Mouse (Mus musculus): ENCODE data around the gene Plekhj1.

The Plekhj1 gene

DNA sequence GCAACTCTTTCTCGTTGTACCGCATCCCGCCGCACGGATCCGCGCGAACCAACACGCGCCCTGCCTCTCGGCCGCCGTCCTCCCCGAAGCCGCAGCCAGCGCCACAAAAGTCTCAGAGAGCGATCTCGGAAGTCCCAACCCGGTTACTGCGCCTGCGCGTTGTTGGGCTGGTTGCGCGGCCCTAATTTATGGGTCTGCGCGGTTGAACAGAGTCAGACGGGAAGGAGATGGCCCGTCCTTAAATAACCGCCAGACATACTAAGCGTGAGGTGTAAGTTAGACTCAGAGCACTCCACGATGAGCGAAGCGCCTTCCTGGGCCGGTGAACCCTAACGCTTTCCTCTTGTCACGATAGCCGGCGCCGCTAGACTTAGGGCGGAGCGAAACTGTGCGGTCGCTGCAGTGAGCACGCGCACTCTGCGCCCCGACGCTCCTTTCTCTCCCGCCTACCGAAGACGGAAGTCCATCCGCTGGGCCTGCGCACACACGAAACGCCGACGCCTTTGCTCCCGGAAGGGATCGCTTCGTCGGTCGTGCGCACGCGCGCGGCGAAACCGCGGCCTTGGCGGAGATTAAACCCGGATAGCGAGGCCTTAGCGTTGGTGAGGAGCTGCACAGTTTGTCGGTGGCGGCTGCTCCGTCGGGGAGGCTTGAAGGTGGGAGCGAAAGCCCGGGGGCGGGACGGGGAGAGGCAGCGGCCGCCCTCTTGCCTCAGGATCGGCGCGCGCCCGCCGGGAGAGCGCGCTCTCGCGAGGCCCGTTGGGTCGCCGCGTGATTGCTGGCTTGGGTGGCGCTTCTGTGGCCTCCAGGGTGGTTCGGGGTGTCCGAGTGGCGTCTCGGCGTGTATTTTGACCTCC lies at the start of gene Plekhj1, which contains the start of gene Sf3a2:
Gene Plekhj1 (minus strand): TSS at position 477 of the 857 bp plus-strand sequence.
Gene Sf3a2 (plus strand): TSS at position 49 of the 857 bp plus-strand sequence.
- in situ Hi-C loops (cut with MboI, MseI): no loop called here

DNA sequence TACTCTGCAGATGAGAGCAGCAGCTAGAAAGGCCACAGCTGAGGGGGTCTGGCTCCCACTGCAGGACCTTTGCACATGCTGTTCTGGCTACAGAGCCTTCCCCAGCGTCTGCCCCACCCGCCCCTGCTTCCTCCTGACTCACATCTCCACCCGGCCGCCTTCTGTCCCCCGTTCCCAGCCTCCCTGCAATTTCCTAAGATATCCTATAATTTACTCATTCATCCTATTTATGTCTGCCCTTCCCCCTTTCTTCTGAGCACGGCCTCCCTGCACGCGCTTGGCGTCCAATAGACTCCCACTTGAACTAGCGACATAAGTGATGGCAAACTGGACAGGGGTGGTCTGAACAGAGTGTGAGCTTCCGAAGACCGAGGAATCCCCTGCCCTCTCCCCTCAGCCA lies 47.3 kb upstream of the Plekhj1 start:
- in situ Hi-C loops (cut with MboI, MseI): no loop called here

DNA sequence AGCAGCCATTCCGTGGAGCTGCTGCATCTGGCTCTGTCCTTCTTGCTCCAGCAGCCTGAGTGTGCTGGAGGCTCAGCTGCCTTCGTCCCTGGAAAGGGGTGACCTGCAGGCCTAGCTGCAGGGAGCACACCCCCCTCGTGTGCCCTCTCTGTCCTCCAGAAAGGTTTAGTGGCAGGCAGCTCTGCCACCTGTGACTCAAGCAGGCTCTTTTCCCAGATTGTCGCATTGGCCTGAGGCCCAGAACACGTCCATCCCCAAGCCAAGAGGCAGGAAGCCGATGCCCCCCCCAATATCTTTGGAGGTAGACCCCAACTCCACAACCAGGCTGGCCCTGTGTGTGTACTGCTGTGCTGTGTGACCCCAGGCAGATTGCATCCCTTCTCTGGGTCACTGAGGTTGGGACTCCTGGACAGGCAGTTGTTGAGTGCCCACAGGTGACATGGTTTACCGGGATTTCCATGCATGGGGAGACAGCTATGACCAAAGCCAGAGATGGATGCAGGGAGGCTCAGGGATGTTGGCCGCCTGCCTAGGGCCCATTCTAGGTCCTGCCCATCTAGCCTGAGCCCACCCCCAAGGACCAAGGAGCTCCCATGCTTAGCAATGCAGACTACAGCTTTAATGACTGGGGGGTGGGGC lies 46.7 kb upstream of the Plekhj1 start:
- in situ Hi-C loops (cut with MboI, MseI): no loop called here

DNA sequence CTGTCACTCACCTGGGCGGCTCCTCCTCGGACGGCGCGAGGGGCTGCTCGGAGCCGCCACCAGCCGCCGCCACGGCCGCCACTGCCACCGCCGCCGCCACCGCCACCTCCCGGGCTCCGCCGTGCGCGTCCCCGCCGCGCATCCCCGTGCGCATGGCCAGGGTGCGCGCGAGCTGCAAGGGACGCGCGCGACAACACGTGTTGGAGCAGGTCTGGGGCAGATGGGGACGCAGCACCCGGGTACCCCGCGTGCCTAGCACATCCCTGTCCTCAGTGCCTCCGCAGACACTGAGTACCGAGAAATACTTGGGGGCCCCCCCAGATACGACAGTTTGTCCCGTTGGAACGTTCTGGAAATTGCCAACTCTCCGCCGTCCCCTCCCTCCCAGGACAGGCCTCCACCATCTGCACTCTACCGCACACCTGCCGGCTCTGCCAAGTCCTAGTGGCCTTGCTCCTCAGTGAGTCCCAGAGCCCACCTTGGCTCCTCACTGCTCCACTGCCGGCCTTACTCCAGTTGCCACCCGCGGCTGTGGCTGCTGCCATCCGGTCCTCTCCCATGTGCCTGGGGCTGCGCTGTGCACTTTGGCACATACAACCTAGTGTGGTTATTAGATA lies 45.6 kb upstream of the Plekhj1 start, which contains the start of gene Lingo3:
Gene Lingo3 (minus strand): TSS at position 109 of the 617 bp plus-strand sequence.
- in situ Hi-C loops (cut with MboI, MseI): no loop called here

DNA sequence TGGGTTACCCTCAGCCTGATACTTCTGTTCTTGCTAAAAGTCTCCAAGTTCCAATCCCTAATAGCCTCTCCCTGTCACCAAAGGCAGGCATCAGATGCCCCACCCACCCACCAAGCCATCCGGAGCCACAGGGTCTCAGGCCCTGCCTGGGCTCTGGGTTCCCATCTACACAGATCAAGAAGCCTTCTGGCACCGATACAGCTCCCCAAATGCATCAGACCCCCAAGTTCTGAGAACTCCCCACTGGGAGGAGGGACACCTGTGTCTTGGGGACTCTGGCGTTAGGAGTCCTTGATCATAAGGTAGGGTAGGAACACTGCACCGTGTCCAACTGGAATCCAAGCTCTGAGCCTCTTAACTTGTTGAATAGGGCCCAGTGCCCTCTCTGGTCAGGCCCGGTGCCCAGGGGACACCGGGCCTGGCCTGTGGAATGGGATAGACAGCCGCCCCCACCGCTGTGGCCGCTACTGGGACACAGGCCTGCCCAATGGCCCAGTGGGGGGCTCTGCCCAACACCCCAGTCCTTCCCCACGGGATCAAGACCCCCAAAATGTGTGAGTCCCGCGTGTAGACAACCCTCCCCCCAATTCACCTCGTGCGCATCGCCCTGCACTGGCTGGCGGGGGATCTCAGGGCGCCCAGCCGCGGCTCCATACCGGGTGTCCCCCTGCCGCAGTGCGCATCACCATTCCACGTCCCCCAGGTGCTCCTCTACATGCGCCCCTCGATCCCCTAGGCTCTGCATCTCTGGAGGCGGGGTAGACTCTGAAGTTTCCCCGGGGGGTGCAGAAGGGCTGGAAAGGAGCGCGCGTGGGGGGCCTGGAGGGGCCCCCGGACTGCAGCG lies 44.9 kb upstream of the Plekhj1 start:
- in situ Hi-C loops (cut with MboI, MseI): no loop called here

DNA sequence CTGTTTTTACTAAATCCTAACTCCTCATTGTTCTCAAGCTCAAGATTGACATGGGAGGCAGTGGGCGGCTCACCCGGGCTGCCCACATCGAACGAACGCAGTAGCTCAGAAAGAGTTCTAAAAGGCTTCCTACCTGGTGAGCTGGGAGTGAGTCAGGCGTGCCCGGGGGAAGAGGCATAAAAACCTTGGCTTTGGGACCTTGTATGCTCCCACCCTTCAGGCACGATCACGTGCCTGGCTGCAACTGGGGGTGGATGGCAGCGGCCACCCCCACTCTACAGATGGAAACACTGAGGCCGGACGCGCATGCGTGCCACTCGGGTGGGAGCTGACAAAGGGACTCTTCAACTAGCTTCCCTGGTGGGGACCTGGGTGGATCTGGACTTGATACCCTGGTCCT lies 43.9 kb upstream of the Plekhj1 start:
- in situ Hi-C loops (cut with MboI, MseI): no loop called here

DNA sequence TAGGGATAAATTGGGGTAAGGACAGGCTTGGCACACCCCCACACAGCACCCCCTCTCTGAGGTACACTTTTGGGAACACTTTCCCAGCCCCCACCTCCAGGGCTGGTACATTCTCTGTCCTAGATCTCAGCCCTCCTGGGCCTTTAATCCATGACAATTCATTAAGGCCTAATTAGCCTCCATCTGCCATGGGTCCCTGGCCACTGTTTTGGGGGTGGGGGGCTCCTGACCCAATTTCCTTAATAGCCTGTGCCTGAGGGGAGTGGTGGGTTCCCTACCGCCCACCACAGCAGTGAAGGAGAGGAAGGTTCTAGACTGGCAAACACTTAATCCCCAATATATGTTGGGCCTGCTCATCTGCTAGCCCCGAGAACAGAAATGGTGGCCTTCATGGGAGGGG lies 43.3 kb upstream of the Plekhj1 start:
- in situ Hi-C loops (cut with MboI, MseI): no loop called here

DNA sequence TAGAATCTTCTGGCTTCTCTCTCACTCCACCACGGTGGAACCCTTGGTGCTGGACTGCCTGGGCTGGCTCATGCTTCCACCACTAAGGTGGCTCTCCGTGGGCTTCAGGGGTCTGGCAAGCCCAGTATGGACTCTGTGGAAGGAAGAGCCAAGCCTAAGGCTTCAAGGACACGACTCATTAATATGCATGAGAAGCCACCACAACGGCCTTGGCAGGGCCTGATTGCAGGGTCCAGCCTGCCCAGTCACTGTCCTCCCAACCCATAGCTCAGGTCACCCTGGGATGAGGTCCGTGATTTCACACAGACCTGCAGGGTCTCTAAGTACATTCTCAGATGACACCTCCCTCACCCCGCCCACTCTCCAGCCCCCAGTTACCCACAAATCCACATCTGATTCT lies 41.4 kb upstream of the Plekhj1 start:
- in situ Hi-C loops (cut with MboI, MseI): no loop called here

DNA sequence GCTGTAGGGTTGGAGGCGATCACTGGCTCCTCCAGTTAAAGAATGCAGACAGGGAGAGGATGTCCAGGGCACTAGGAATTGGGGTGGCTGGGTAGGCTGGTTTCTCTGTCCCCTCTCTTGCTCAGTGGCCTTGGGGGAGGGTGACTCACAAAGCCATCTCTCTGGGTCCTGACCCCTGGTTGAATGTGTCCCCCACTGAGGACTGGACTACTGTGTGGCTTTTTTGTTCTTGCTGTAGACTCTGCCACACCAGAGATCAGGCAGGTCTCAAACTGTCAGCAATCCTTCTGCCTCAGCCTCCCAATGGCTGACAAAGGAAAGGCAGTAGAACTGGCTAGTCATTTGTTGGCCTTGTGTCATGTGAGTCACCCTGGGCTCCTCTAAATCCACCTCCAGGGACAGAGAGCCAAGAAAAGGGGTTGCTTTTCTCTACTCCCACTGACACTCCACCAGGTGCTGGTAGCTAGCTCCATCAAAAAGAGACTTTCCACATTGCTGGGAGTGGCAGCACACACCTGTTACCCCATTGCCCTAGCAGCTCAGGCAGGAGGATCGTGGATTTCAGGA lies 40.0 kb upstream of the Plekhj1 start:
- in situ Hi-C loops (cut with MboI, MseI): no loop called here

DNA sequence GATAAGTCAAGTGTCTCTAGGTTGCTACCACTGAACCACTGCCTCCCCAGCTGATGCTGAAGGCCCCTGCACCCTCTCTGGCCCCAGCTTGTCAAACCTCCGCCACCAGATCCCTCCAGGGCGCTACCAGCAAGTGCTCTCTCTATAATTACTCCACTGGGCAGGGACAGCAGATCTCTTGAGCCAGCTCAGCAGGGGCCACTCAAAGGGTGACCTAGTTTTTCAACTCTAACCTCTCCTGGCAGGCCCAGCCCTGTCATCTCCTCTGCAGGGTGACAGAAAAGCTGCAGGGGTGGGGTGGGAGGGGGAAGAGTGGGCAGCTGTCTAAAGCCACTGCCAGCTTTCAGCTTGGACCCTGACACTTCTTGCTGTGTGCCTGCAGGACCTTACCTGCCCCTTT lies 39.4 kb upstream of the Plekhj1 start:
- in situ Hi-C loops (cut with MboI, MseI): no loop called here

DNA sequence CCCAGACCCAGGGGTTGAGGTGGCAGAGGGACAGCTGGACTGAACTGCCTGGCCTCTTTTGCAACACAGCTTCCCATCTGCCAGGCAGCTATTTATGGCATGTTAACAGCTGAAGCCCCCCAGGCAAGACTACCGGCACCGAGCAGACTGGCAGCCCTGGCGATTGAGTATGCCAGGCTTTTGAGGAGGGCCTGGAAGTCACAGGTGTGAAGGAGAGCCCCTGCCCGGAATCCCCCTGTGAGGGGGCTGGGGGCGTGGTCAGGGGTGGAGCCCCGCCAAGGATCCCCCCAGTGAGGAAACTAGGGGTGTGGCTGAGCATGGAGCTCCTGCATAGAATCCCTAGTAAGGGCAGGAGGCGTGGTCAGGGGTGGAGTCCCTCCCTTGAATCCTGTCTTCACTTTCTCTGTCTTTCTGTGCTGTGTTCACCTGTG lies 38.5 kb upstream of the Plekhj1 start:
- in situ Hi-C loops (cut with MboI, MseI): no loop called here

DNA sequence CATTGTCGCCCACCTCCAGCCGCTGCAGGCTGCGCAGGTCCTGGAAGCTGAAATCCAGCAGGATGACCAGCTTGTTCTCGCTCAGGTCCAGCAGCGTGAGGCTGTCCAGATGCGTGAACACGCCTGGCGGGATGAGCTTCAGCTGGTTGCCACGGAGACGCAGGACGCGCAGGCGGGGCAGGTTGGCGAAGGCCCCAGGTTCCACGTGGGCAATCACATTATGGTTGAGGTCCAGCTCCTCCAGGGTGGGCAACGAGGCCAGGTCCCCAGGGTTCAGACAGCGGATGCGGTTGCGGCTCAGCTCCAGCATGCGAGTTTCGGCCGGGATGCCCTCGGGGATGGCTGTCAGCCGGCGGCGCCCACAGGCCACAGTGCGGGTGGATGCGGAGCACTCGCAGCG lies 37.2 kb upstream of the Plekhj1 start:
- in situ Hi-C loops (cut with MboI, MseI): no loop called here

DNA sequence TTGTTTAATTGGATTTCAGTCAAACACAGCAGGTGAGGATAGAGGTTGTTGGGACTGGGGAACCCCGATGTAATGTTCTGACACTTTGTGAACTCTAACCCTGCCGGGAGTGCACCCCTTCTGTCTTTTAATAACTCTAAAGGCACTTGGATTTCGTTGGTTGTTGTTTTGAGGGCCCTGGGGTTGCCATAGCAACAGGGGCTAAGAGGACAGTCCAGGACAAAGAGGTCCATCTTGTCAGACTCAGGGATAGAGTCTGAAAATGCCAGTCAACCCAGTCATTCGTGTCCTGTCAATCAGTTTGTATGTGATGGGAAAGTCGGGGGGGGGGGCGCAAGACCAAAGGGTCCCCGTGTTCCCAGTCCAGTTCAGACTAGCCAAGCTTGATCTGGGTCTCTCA lies 34.4 kb upstream of the Plekhj1 start:
- in situ Hi-C loops (cut with MboI, MseI): no loop called here

DNA sequence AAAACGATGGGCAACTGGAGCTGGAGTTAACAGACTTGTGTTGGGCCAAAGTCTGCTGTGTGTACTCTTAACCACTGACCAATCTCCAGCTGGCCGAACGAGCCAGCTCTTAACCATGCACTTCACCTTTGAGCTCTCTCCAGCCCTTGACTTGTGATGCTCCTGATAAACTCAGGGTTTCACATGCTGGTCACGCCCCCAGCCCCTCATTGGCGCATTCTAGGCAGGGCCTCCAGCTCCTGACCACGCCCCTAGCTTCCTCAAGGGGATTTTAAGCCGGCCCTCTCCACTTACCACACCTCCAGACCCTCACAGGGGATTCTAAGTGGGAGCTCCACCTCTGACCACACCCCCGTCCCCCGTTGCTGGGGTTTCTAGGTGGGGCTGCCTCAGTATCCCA lies 32.7 kb upstream of the Plekhj1 start:
- in situ Hi-C loops (cut with MboI, MseI): no loop called here

DNA sequence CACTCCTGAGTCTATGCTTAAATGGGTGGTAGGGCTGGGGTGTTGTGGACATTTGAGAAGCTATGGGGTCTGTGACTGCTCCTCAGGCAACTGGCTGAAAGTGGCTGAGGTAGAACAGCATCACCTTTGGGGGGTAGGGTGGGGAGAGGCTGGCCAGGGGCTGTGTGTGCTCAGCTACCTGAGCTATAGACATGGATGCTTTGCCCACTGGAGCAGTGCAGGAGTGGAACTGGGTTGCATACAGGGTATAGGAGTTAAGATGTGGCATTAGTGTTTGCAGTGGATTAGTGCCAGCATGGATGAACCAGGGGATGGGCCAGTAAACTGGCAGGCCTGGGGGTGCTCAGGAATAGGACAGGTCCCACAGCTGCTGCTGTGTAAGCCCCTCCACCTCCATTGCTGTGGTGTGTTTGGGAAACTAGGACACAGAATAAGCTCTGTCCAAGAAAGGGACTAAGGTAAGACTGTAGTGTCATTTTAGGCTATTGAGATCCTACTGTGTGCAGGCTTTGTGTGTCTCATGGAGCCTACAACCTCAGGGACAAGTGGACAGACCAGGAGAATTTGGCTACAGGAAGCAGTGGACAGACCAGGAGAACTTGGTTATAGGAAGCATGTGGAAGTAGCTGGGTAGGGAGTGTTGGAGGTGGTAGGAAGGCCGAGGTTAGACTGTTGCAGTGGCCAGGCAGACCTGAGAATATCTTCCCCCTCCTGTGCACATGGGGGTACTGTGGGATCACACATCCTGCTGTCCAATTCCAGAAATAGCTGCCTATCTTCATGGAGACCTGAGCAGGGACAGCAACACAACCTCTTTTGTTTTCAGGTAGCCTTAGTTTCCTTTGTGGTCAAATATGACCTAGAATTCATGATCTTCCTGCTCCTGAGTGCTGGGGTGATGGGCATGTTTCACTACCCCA lies 31.2 kb upstream of the Plekhj1 start:
- in situ Hi-C loops (cut with MboI, MseI): loop anchor here (5.0 to 10.0 kb wide), 2 partner anchors 48 to 545 kb away; partner anchors contain the start of gene Fzr1

DNA sequence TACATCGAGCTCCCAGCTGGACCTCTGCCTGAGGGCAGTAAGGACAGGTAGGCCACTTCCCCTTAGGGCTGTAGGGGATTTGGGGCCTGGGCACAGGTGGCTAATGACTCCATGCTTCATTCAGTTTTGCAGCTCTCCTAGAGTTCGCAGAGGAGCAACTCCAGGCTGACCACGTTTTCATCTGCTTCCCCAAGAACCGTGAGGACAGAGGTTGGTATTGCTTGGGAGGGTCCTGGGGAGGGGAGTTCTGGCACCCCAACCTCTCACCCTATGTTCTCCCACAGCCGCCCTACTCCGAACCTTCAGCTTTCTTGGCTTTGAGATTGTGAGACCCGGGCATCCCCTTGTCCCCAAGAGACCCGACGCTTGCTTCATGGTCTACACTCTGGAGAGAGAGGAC lies 30.2 kb upstream of the Plekhj1 start:
- in situ Hi-C loops (cut with MboI, MseI): loop anchor here (5.0 to 10.0 kb wide), 2 partner anchors 49 to 546 kb away; partner anchors contain the start of gene Fzr1

DNA sequence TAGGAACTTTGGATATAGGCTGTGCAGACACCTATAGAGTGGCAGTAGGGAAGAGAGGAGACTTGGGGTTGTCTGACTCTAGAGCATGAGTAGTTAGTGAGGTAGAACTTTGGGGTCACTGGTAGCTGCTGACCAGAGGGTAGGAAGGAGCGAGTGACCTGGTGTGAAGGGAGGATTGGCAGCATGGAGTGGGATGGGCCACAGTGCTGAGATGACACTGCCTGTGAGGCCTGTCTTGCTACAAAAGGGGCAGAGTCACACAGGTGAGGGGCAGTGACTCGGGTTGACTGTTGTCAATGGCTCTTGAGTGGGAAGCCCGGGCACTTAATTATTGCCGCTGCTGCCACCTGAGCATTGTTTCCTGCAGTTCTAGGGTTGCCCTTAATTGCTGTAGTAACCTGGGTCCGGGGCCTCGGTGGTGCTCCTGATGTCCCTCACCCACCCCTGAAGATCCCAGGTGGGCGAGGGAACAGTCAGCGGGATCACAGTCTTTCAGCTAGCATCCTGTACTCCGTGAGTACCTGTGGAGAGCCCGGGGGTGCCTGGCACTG lies 29.5 kb upstream of the Plekhj1 start:
- in situ Hi-C loops (cut with MboI, MseI): loop anchor here (5.0 to 10.0 kb wide), 2 partner anchors 49 to 547 kb away; partner anchors contain the start of gene Fzr1

DNA sequence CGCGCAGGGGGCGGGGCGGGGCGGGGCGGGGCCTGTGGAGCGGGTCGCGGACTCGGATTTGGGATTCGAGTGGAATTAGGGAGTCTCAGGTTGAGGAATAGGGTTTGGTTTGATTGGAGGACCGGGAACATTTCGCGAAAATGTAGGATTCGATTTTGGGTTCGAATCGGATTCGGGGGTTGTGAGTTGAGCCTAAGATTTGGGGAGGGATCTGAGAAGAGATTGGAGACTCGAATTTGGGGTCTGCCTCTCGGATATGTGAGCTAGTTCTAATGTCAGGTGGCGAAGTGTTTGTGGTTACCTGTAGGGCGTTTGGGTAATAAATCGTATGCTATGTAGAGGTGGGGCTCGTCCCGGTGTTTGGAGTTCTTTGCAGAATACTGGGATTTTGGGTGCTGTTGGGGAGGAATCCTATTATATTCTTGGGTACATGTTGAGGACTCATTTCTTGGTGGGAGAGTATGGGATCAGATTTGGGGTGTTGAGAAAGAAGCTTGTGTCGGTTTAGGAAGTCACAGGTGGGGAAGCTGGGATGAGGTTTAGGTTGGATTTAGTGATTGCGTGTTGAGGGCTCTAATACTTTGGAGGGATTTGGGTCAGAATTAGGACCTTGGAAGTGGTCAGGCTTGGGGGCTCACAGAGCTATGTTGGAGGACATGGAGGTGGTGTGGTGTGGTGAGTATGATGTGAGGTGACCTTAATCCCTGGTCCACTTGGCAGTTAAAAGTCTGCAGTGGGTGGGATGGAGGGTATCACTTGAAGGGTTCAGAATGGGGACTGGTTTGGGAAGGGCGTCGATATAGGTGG lies 28.8 kb upstream of the Plekhj1 start:
- in situ Hi-C loops (cut with MboI, MseI): loop anchor here (5.0 to 10.0 kb wide), 2 partner anchors 50 to 548 kb away; partner anchors contain the start of gene Fzr1

All from T-helper 1 cell (primary cell).